Mouse (Mus musculus) liver, embryonic 14.5 days (tissue): ENCODE measurements around the gene Umad1.

ENCODE experiments used
- CTCF ChIP-seq: IDR thresholded peaks from 2 replicates; pipeline ENCODE4 v1.5.1; 2016; ENCODE audit warnings: antibody characterized with exemption, low read depth, control low read depth
- EP300 ChIP-seq: IDR thresholded peaks from 2 replicates; pipeline ENCODE4 v1.6.1; 2016; ENCODE audit warnings: antibody characterized with exemption, low read depth

DNA sequence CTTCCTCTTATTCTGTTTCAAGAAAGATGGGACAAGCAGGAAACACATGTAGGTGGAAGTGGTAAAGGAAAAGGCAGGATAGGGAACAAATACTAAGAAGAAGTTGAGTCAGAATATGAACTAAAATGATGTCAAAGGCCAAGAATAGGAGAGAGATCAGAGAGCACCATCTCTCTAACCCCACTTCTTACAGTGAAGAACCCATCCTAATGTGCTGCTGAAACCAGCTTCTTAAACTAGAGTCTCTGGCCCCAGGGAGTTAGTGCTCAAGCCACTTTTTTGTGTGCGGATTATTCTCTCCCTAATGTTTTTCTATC lies 161.1 kb downstream of the Umad1 start:
- no peak for TF ChIP-seq CTCF
- no peak for TF ChIP-seq EP300
